Mouse (Mus musculus) olfactory bulb, adult 2 months (tissue): ENCODE measurements around the gene Hdac4. TPM values are rescaled to one million over a fixed set of nuclear protein-coding genes. Genes with fewer than 3 reads are reported as not detected.

Experiments used
- H3K27ac ChIP-seq: fragments of 200-500 bp; 2 replicates; pipeline ENCODE4 v1.5.1; 2012; ENCODE audit warnings: low read depth, low read length; ENCODE audit not compliant: insufficient read depth
- H3K4me1 ChIP-seq: fragments of 200-500 bp; 2 replicates; pipeline ENCODE4 v1.6.1; 2012; ENCODE audit warnings: low read length; ENCODE audit not compliant: control insufficient read depth, insufficient read depth
- H3K4me3 ChIP-seq: fragments of 200-500 bp; 2 replicates; pipeline ENCODE4 v1.5.1; 2012; ENCODE audit warnings: mild to moderate bottlenecking, low read depth, low read length, moderate library complexity; ENCODE audit not compliant: insufficient read depth
- CTCF ChIP-seq: fragments of 200-500 bp; IDR thresholded peaks from 2 replicates; pipeline ENCODE4 v1.5.1; 2012; ENCODE audit warnings: low read depth, mild to moderate bottlenecking, low read length, moderate library complexity; ENCODE audit not compliant: insufficient read depth
- POLR2A ChIP-seq: fragments of 200-500 bp; IDR thresholded peaks from 2 replicates; pipeline ENCODE4 v1.6.1; 2012; ENCODE audit warnings: mild to moderate bottlenecking, low read depth, low read length, moderate library complexity; ENCODE audit not compliant: insufficient read depth
- WGBS: fragments of 180-500 bp; shearing (Covaris S2); methylation state at CpG from one replicate; pipeline ENCODE4 v1.1.7; 2018; 5-methylcytosine and 5-hydroxymethylcytosine counted together
- polyA plus RNA-seq: library from polyadenylated mRNA; stranded (reverse); fragments of >200 nt; gene quantifications from 2 replicates; pipeline ENCODE4 v1.2.4, GENCODE M21; 2012; ENCODE audit warnings: low replicate concordance; ENCODE audit not compliant: missing spikeins, insufficient read depth, insufficient read length

Hdac4 gene
- polyA plus RNA-seq, 1 experiment, result not detected

- TF ChIP-seq POLR2A, result no peak
- TF ChIP-seq CTCF, result no peak
- Histone ChIP-seq H3K27ac (no peak overlapping the region), H3K4me3 (no peak overlapping the region), H3K4me1 (peaks cover 7% of the 10 kb centered on the region; the same call in 1 of the 2 replicates)
Measured at GRCm38 (mm10) chr1:92015252-92015651, 180.2 kb downstream of the Hdac4 start.

DNA sequence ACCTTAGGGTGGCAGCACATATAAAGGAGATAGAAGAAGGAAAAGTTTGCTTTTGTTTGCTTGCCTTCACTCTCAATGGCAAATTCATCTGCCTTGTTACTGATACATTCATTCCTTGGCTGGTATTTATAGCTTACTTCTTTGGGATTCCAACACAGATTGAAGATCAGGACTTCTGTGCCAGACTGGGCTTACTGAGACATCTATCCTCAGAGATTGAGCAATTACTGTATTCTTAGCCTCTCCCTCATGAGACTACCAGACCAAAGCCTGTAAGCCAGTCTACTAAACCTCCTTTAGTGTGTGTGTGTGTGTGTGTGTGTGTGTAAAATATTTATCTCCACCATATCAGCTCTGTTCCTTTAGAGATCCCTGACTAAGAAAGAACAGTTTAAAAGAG, 181.0 kb downstream of the Hdac4 start:
- Histone ChIP-seq H3K4me3 (no peak overlapping the region), H3K4me1 (peaks cover 7% of the 10 kb centered on the region; the same call in 1 of the 2 replicates), H3K27ac (no peak overlapping the region)
- TF ChIP-seq POLR2A (no peak), CTCF (no peak)

DNA sequence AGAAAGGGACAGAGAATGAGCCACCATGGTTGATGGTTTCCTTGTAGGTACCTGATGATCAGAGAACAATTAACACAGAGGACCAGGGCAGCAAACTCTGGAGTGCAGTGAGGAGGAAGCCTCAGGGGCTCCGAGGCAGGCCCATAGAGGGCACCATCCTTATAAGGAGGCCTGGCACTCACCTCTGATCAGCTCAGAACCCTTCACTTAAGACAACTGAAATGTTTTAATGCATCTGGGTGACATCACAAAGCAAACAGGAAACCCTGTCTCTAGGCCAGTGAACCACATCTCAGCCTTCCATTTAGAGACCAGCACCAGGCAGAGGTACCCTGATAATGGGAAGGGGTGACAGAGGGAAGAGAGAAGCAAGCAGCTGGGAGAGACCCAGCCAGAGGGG, 188.8 kb downstream of the Hdac4 start:
- Histone ChIP-seq H3K27ac (no peak overlapping the region), H3K4me3 (no peak overlapping the region), H3K4me1 (peaks cover 3% of the 10 kb centered on the region; the same call in 1 of the 2 replicates)
- 48% methylated on average over 1 of the region's 1 CpGs for WGBS
- no peak for TF ChIP-seq POLR2A
- no peak for TF ChIP-seq CTCF

DNA sequence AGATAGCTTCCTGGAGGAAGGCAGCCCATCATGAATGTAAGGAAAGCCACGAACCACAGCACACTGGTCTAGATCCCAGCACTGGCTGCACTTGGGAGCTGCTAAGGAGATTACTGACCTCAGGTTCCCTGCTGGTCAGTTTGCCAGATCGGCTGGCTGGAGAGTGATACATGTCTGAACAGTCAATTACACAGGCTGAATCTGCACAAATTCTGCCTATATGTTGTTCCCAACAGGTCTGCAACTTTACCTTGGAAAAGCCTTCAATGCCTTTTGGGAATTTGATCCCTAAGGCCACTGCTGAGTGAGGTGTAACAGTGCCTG, 189.9 kb downstream of the Hdac4 start:
- peaks cover 3% of the 10 kb centered on the region; the same call in 1 of the 2 replicates for H3K4me1 ChIP-seq
- WGBS, result 51% methylated on average over 2 of the region's 2 CpGs
- no peak overlapping the region for H3K4me3 ChIP-seq

GRCm38 (mm10) chr1:92004906-92005616, 190.4 kb downstream of the Hdac4 start:
- Histone ChIP-seq H3K4me1 (peaks cover 3% of the 10 kb centered on the region; the same call in 1 of the 2 replicates), H3K27ac (no peak overlapping the region), H3K4me3 (no peak overlapping the region)
- 61% methylated on average over 8 of the region's 8 CpGs for WGBS
- TF ChIP-seq CTCF (no peak), POLR2A (no peak)

More for the DNA sequence above, 189.9 kb downstream of the Hdac4 start:
- TF ChIP-seq CTCF, result no peak
- TF ChIP-seq POLR2A, result no peak
- H3K27ac ChIP-seq, result no peak overlapping the region

DNA sequence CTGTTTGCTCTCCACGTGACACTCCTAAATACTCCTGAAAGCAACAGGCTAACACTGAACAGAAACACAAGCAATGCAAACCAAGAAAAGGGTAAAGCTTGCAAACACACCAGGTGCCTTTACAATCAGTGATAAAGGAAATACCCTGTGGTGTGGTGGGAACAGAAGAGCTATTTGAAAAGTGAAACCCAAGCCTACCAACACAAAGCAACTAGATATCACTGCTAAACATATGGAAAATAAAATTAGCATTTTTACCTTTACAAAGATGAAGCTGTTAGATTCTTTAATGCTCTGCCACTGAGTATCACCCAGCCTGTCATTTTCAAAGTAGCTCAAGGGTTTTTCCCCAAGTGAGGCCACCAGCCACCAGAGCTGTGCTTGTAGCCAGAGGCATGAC, 191.4 kb downstream of the Hdac4 start:
- Histone ChIP-seq H3K4me1 (peaks cover 3% of the 10 kb centered on the region; the same call in 1 of the 2 replicates), H3K27ac (no peak overlapping the region), H3K4me3 (no peak overlapping the region)
- TF ChIP-seq POLR2A (no peak), CTCF (no peak)
- 80% methylated on average over 1 of the region's 1 CpGs for WGBS

DNA sequence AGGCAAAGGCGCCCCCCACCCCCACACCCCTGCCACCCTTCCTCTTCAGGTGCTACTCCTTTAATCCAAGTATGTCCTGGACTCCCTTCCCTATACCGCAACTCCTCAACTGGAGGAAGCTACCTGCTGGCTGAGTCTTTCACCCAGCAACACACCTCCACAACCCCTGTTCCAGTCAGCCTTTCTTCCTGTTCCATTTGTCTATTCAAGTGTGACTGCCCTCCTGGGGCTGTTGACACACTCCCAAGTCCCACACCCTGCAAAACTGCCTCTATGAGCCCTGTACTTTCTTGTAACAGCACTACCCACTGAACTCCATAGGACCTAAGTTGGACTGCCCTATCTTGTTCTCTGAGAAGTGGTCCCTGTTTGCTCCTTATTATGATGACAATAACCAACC, 195.3 kb downstream of the Hdac4 start:
- no peak overlapping the region for H3K27ac ChIP-seq
- H3K4me1 ChIP-seq, result 0 out of 2 replicates have a peak, but pooled peaks cover 3% of the 10 kb centered on the region
- H3K4me3 ChIP-seq, result no peak overlapping the region
- WGBS, result 100% methylated on average over 2 of the region's 2 CpGs
- TF ChIP-seq CTCF (no peak), POLR2A (no peak)

GRCm38 (mm10) chr1:91993658-91994165, 201.8 kb downstream of the Hdac4 start:
- no peak overlapping the region for H3K4me3 ChIP-seq
- 46% methylated on average over 9 of the region's 9 CpGs for WGBS
- no peak overlapping the region for H3K27ac ChIP-seq
- TF ChIP-seq POLR2A (no peak), CTCF (no peak)
- 0 out of 2 replicates have a peak, but pooled peaks cover 2% of the 10 kb centered on the region for H3K4me1 ChIP-seq

DNA sequence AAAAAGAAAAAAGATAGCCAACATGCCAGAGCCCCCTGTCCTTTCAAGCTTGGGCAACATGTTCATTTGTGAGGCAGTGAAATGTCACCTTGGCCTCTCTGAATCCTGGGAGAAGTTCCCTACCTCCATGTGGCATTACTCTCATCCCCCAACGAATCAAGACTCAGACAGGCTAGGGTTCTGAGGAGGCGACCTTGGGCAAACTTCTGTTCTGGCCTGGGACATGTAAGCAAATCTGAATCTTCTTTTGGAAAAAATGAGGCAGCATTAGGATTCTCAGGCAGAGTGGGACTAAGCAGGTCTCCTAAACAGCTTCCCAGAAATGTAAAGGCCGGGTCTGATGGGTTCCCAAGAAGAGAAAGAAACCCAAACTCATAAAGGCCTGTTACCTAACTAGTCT, 202.8 kb downstream of the Hdac4 start:
- no peak for TF ChIP-seq CTCF
- TF ChIP-seq POLR2A, result no peak
- no peak overlapping the region for H3K27ac ChIP-seq
- H3K4me1 ChIP-seq, result peaks cover 7% of the 10 kb centered on the region
- no peak overlapping the region for H3K4me3 ChIP-seq
- 81% methylated on average over 3 of the region's 3 CpGs for WGBS
